14 mouse cellular contexts compared by ENCODE assay signal in genomic region chr8:105373032-105373431, GRCm38 (mm10). TPM values are rescaled to one million over a fixed set of nuclear protein-coding genes. Genes with fewer than 3 reads are reported as not detected.
A peak's percentile ranks its signal among the peaks of the same experiment; 100 is the strongest.
DNase-seq lines count a peak whose midpoint lies in the region; ATAC-seq and TF ChIP-seq lines count a peak whose summit lies in the region.
"Had no signal": no experiment of that assay in that cellular context is flagged by ENCODE, and none has a peak within 500 bp of the region (broad histone marks: within the 10 kb centered on the region; RNA-seq: fewer than 3 reads in every experiment).

Plekhg4 (plus strand) TSS chr8:105373274.

- ATAC-seq in hindbrain, postnatal 0 days = no peak
- no peak for ATAC-seq in hindbrain, embryonic 14.5 days (ENCODE audit: low FRiP score)
- peak; percentile 32 for ATAC-seq in Patski
- no peak for ATAC-seq in embryonic facial prominence, embryonic 14.5 days (ENCODE audit: low read depth)
- no peak for ATAC-seq in midbrain, embryonic 13.5 days

- no peak for TF ChIP-seq CTCF in hindbrain, postnatal 0 days (IDR thresholded peaks at IDR 0.05; ENCODE audit: low read depth)
- no peak for TF ChIP-seq CTCF in Patski (IDR thresholded peaks at IDR 0.05)

- no peaks in the 10 kb centered on the region for H3K27me3 ChIP-seq in hindbrain, postnatal 0 days (ENCODE audit: insufficient read depth, low read length)
- H3K27me3 ChIP-seq in hindbrain, embryonic 14.5 days (ENCODE audit: control insufficient read depth, insufficient read depth, low read length) = no peaks in the 10 kb centered on the region
- H3K27me3 ChIP-seq in Patski = no peaks in the 10 kb centered on the region
- H3K27me3 ChIP-seq in embryonic facial prominence, embryonic 14.5 days (replicated peaks; ENCODE audit: control insufficient read depth, insufficient read depth, low read length) = no peaks in the 10 kb centered on the region
- H3K27me3 ChIP-seq in midbrain, embryonic 13.5 days = no peaks in the 10 kb centered on the region

- WGBS in hindbrain, postnatal 0 days = 53% methylated on average over 2 of the region's 2 CpGs
- WGBS in hindbrain, embryonic 14.5 days = 65% methylated on average over 2 of the region's 2 CpGs
- 56% methylated on average over 2 of the region's 2 CpGs for WGBS in embryonic facial prominence, embryonic 14.5 days
- 59% methylated on average over 2 of the region's 2 CpGs for WGBS in midbrain, embryonic 13.5 days

- POLR2A ChIA-PET in Patski (lab: Charles Lee) = interaction anchor here (0.6 kb wide), 1 partner anchor 25 kb away, joined by 5 read pairs; no protein-coding TSS in a partner anchor

- H3K4me3 ChIP-seq in hindbrain, postnatal 0 days (ENCODE audit: low read length) = peak within 1 kb of the TSS; percentile 19; the same call in 1 of the 2 replicates
- no peak within 1 kb of the TSS for H3K4me3 ChIP-seq in hindbrain, embryonic 14.5 days (replicated peaks; ENCODE audit: low read length)
- no peak within 1 kb of the TSS for H3K4me3 ChIP-seq in embryonic facial prominence, embryonic 14.5 days (ENCODE audit: low read depth, low read length)
- H3K4me3 ChIP-seq in midbrain, embryonic 13.5 days (replicated peaks) = no peak within 1 kb of the TSS
- H3K4me3 ChIP-seq: erythroblast, embryonic 14.5 days had no signal

- CTCF ChIA-PET in Patski (lab: Charles Lee) = interaction anchor here (1.1 to 1.7 kb wide), 4 partner anchors 10 to 25 kb away, joined by 3 to 8 read pairs (median 4); no protein-coding TSS in a partner anchor

- peaks cover 8% of the 10 kb centered on the region; the same call in 1 of the 2 replicates for H3K36me3 ChIP-seq in hindbrain, postnatal 0 days (ENCODE audit: insufficient read depth, low read length)
- H3K36me3 ChIP-seq in hindbrain, embryonic 14.5 days (replicated peaks; ENCODE audit: control insufficient read depth, insufficient read depth) = peaks cover 13% of the 10 kb centered on the region
- H3K36me3 ChIP-seq in embryonic facial prominence, embryonic 14.5 days (ENCODE audit: control insufficient read depth, insufficient read depth, low read length) = peaks cover 6% of the 10 kb centered on the region; the same call in 1 of the 2 replicates
- H3K36me3 ChIP-seq in midbrain, embryonic 13.5 days = peaks cover 6% of the 10 kb centered on the region

- 0 out of 2 replicates have a peak, but pooled peaks cover 4% of the 10 kb centered on the region for H3K4me1 ChIP-seq in hindbrain, postnatal 0 days (ENCODE audit: insufficient read depth, low read length)
- H3K4me1 ChIP-seq in hindbrain, embryonic 14.5 days (replicated peaks; ENCODE audit: control insufficient read depth, insufficient read depth, low read length) = no peaks in the 10 kb centered on the region
- H3K4me1 ChIP-seq in embryonic facial prominence, embryonic 14.5 days (ENCODE audit: control insufficient read depth, insufficient read depth, low read length) = no peaks in the 10 kb centered on the region
- H3K4me1 ChIP-seq in midbrain, embryonic 13.5 days (replicated peaks) = peaks cover 8% of the 10 kb centered on the region

- DNase-seq in hindbrain, postnatal 0 days (ENCODE audit: low spot score) = no peak
- DNase-seq in hindbrain, embryonic 14.5 days (ENCODE audit: low spot score) = no peak
- no peak for DNase-seq in Patski (ENCODE audit: low read depth, low spot score)
- DNase-seq in embryonic facial prominence, embryonic 14.5 days (ENCODE audit: low spot score) = no peak
- no peak for DNase-seq in kidney, postnatal 4 days
- no peak for DNase-seq in layer of hippocampus, adult 8-10 months (ENCODE audit: low spot score in 2 of 2)
- DNase-seq in spleen, postnatal 14 days (ENCODE audit: low spot score in 2 of 2) = no peak
- DNase-seq: left cerebral cortex, postnatal 4 days; lung, postnatal 4 days; thymus, postnatal 14 days had no signal

- H3K9me3 ChIP-seq in hindbrain, postnatal 0 days (ENCODE audit: low read length) = no peaks in the 10 kb centered on the region
- H3K9me3 ChIP-seq in hindbrain, embryonic 14.5 days (ENCODE audit: control insufficient read depth, low read length) = peaks cover 4% of the 10 kb centered on the region; the same call in 1 of the 2 replicates
- H3K9me3 ChIP-seq in embryonic facial prominence, embryonic 14.5 days (ENCODE audit: control insufficient read depth, low read length) = no peaks in the 10 kb centered on the region
- no peaks in the 10 kb centered on the region for H3K9me3 ChIP-seq in midbrain, embryonic 13.5 days

- peak within 1 kb of the TSS; percentile 28; the same call in 1 of the 2 replicates for H3K9ac ChIP-seq in hindbrain, postnatal 0 days (replicated peaks; ENCODE audit: low read length)
- no peak within 1 kb of the TSS for H3K9ac ChIP-seq in hindbrain, embryonic 14.5 days
- no peak within 1 kb of the TSS for H3K9ac ChIP-seq in embryonic facial prominence, embryonic 14.5 days (ENCODE audit: low read depth, low read length)
- H3K9ac ChIP-seq in midbrain, embryonic 13.5 days (replicated peaks) = no peak within 1 kb of the TSS

- in situ Hi-C loops in Patski (cut with MboI; ENCODE audit: low pct_unique_long_range_greater_than_20kb) = no loop called here

- no peak within 1 kb of the TSS for H3K27ac ChIP-seq in hindbrain, postnatal 0 days
- no peak within 1 kb of the TSS for H3K27ac ChIP-seq in hindbrain, embryonic 14.5 days
- H3K27ac ChIP-seq in embryonic facial prominence, embryonic 14.5 days (replicated peaks; ENCODE audit: low read depth, low read length) = no peak within 1 kb of the TSS
- H3K27ac ChIP-seq in midbrain, embryonic 13.5 days = no peak within 1 kb of the TSS

- peak within 1 kb of the TSS; percentile 41 for H3K4me2 ChIP-seq in hindbrain, postnatal 0 days (ENCODE audit: low read depth, low read length)
- no peak within 1 kb of the TSS for H3K4me2 ChIP-seq in hindbrain, embryonic 14.5 days (replicated peaks)
- H3K4me2 ChIP-seq in embryonic facial prominence, embryonic 14.5 days (ENCODE audit: low read depth, low read length) = peak within 1 kb of the TSS; percentile 43
- peak within 1 kb of the TSS; percentile 45 for H3K4me2 ChIP-seq in midbrain, embryonic 13.5 days (replicated peaks)

RNA-seq across cellular contexts. Expression of gene Plekhg4, which starts in this region (rescaled TPM):
- total RNA-seq in hindbrain, postnatal 0 days (2014; rRNA removed) = 6.3 and 7.3 TPM in 2 replicates
- 1.3 and 1.6 TPM in 2 replicates for polyA plus RNA-seq in hindbrain, postnatal 0 days (2015; fragmentation: Nextera tagmentation; extraction: Ambion mirVana)
- 1.8 and 2.6 TPM in 2 replicates for polyA plus RNA-seq in hindbrain, embryonic 14.5 days (2014; fragmentation: Nextera tagmentation; extraction: Ambion mirVana)
- 0.77 TPM for polyA plus RNA-seq in Patski (2021)
- 0.25 and 0.63 TPM in 2 replicates for polyA plus RNA-seq in embryonic facial prominence, embryonic 14.5 days (2014; fragmentation: Nextera tagmentation; extraction: Ambion mirVana)
- polyA plus RNA-seq in midbrain, embryonic 13.5 days (2015; fragmentation: Nextera tagmentation; extraction: Ambion mirVana) = 0.93 and 1.5 TPM in 2 replicates
- total RNA-seq in layer of hippocampus, adult 8-10 months (2022) = 1 to 10 TPM in 2 of 4 experiments, under 1 TPM in 2; 0.70 to 1.8 (median 0.95) TPM
- total RNA-seq: hematopoietic stem cell, adult 5-6 weeks; neutrophil, adult 5-6 weeks had no signal
- polyA plus RNA-seq: erythroblast, embryonic 14.5 days had no signal

Comparison
In these comparisons a context has a peak if more than half of its experiments do, and no peak if none do; other contexts are left out.
1. Peak in ATAC-seq in Patski; RNA of the gene not detected or under 1 TPM.